8 mouse cellular contexts compared by ENCODE assay signal in genomic region chr7:45182199-45182601, GRCm38 (mm10). TPM values are rescaled to one million over a fixed set of nuclear protein-coding genes. Genes with fewer than 3 reads are reported as not detected.
DNase-seq lines count a peak whose midpoint lies in the region; ATAC-seq and TF ChIP-seq lines count a peak whose summit lies in the region.

No protein-coding gene starts in this region.

- TF ChIP-seq CTCF in G1E (IDR thresholded peaks at IDR 0.05; ENCODE audit: low read depth, low read length): no peak

- H3K4me1 ChIP-seq in G1E (ENCODE audit: insufficient read depth, low read depth, low read length): peaks cover 24% of the 10 kb centered on the region
- H3K4me1 ChIP-seq in forebrain, embryonic 14.5 days (ENCODE audit: control insufficient read depth, insufficient read depth, low read length): peaks cover 7% of the 10 kb centered on the region; the same call in 1 of the 2 replicates
- H3K4me1 ChIP-seq in neural tube, embryonic 15.5 days: peaks cover 20% of the 10 kb centered on the region

- H3K27ac ChIP-seq in forebrain, embryonic 14.5 days (ENCODE audit: low read depth, low read length): no peak overlapping the region
- H3K27ac ChIP-seq in neural tube, embryonic 15.5 days (replicated peaks): no peak overlapping the region

- peak overlapping the region; percentile 26; the same call in 1 of the 2 replicates for H3K9ac ChIP-seq in forebrain, embryonic 14.5 days (ENCODE audit: low read length)
- no peak overlapping the region for H3K9ac ChIP-seq in neural tube, embryonic 15.5 days (replicated peaks)

- H3K36me3 ChIP-seq in G1E (replicated peaks): no peaks in the 10 kb centered on the region
- no peaks in the 10 kb centered on the region for H3K36me3 ChIP-seq in forebrain, embryonic 14.5 days (ENCODE audit: control insufficient read depth, insufficient read depth, low read length)
- no peaks in the 10 kb centered on the region for H3K36me3 ChIP-seq in neural tube, embryonic 15.5 days

- H3K4me2 ChIP-seq in forebrain, embryonic 14.5 days (ENCODE audit: low read length): peak overlapping the region; percentile 50
- peak overlapping the region; percentile 68 for H3K4me2 ChIP-seq in neural tube, embryonic 15.5 days

- peak; percentile 99 for ATAC-seq in G1E (ENCODE audit: extremely low read depth, insufficient number of reproducible peaks, low FRiP score, poor library complexity, severe bottlenecking)
- ATAC-seq in forebrain, embryonic 14.5 days: peak; percentile 94
- ATAC-seq in neural tube, embryonic 15.5 days (ENCODE audit: low FRiP score): peak; percentile 86

- peaks cover 91% of the 10 kb centered on the region for H3K27me3 ChIP-seq in G1E (ENCODE audit: insufficient read depth, low read length)
- H3K27me3 ChIP-seq in forebrain, embryonic 14.5 days (replicated peaks; ENCODE audit: control insufficient read depth, insufficient read depth, low read length): peaks cover 75% of the 10 kb centered on the region
- H3K27me3 ChIP-seq in neural tube, embryonic 15.5 days (replicated peaks): peaks cover 95% of the 10 kb centered on the region

- H3K9me3 ChIP-seq in G1E (replicated peaks): no peaks in the 10 kb centered on the region
- H3K9me3 ChIP-seq in forebrain, embryonic 14.5 days (replicated peaks; ENCODE audit: control insufficient read depth, low read length): no peaks in the 10 kb centered on the region
- H3K9me3 ChIP-seq in neural tube, embryonic 15.5 days (replicated peaks): no peaks in the 10 kb centered on the region

- DNase-seq in G1E (ENCODE audit: low spot score): peak; percentile 99
- DNase-seq in cerebellum, adult 11-12 months: peak; percentile 91
- peak; percentile 93 for DNase-seq in forebrain, embryonic 14.5 days (ENCODE audit: low spot score)
- DNase-seq in heart, postnatal 14 days: peak; percentile 84 to 88
- peak; percentile 74 for DNase-seq in large intestine, adult 2 months (ENCODE audit: low read depth, low spot score)
- DNase-seq in lung, adult 18-20 months: peak; percentile 92 to 94
- DNase-seq in testis, postnatal 14 days (ENCODE audit: low spot score): peak; percentile 91

- WGBS in forebrain, embryonic 14.5 days: under 1% methylated on average over 34 of the region's 34 CpGs
- WGBS in large intestine, adult 2 months: under 1% methylated on average over 34 of the region's 34 CpGs
- WGBS in neural tube, embryonic 15.5 days: under 1% methylated on average over 34 of the region's 34 CpGs

- peak overlapping the region; percentile 69 for H3K4me3 ChIP-seq in G1E (ENCODE audit: low read depth, low read length)
- peak overlapping the region; percentile 19 for H3K4me3 ChIP-seq in forebrain, embryonic 14.5 days (ENCODE audit: low read depth, low read length)
- H3K4me3 ChIP-seq in neural tube, embryonic 15.5 days (replicated peaks): peak overlapping the region; percentile 38

- intact Hi-C loops in heart, postnatal 14 days (cut with DNase I): no loop called here

RNA-seq across cellular contexts. Expression of gene Pth2, which starts 1.4 kb away (rescaled TPM):
- total RNA-seq in G1E (2014; fragmentation: Nextera tagmentation) (not detected in 2 replicates), G1E (2017) (not detected in 2 replicates)
- polyA plus RNA-seq in G1E (2012): not detected in 2 replicates
- not detected in 2 replicates for polyA plus RNA-seq in forebrain, embryonic 14.5 days (2014; fragmentation: Nextera tagmentation; extraction: Ambion mirVana)
- total RNA-seq in heart, postnatal 14 days (2021): not detected
- not detected in 2 replicates for polyA plus RNA-seq in large intestine, adult 2 months (2012; rRNA removed)
- not detected in 2 replicates for polyA plus RNA-seq in neural tube, embryonic 15.5 days (2015; fragmentation: Nextera tagmentation; extraction: Ambion mirVana)

RNA-seq across cellular contexts. Expression of gene Gfy, which starts 2.8 kb away (rescaled TPM):
- total RNA-seq in G1E (2014; fragmentation: Nextera tagmentation): not detected in 2 replicates
- 0.05 and 0.06 TPM in 2 replicates for total RNA-seq in G1E (2017)
- not detected in 2 replicates for polyA plus RNA-seq in G1E (2012)
- polyA plus RNA-seq in forebrain, embryonic 14.5 days (2014; fragmentation: Nextera tagmentation; extraction: Ambion mirVana): not detected in 2 replicates
- total RNA-seq in heart, postnatal 14 days (2021): not detected
- not detected in 2 replicates for polyA plus RNA-seq in large intestine, adult 2 months (2012; rRNA removed)
- not detected in 2 replicates for polyA plus RNA-seq in neural tube, embryonic 15.5 days (2015; fragmentation: Nextera tagmentation; extraction: Ambion mirVana)

RNA-seq across cellular contexts. Expression of gene Slc17a7, which starts 18.5 kb away (rescaled TPM):
- total RNA-seq in G1E (2014; fragmentation: Nextera tagmentation) (not detected in 2 replicates), G1E (2017) (0.06 and 0.11 TPM in 2 replicates)
- polyA plus RNA-seq in G1E (2012): 0.02 and 0.08 TPM in 2 replicates
- 14.6 and 15.9 TPM in 2 replicates for polyA plus RNA-seq in forebrain, embryonic 14.5 days (2014; fragmentation: Nextera tagmentation; extraction: Ambion mirVana)
- total RNA-seq in heart, postnatal 14 days (2021): 10 to 100 TPM in 1 of 2 experiments, 1 to 10 TPM in 1; 8.1 to 11.5 TPM
- polyA plus RNA-seq in large intestine, adult 2 months (2012; rRNA removed): 0.07 and 0.11 TPM in 2 replicates
- polyA plus RNA-seq in neural tube, embryonic 15.5 days (2015; fragmentation: Nextera tagmentation; extraction: Ambion mirVana): 0.37 and 0.55 TPM in 2 replicates

RNA-seq across cellular contexts. Expression of gene Ccdc155, which starts 22.5 kb away (rescaled TPM):
- total RNA-seq in G1E (2014; fragmentation: Nextera tagmentation) (not detected in 2 replicates), G1E (2017) (not detected in 2 replicates)
- polyA plus RNA-seq in G1E (2012): not detected in 2 replicates
- 0.43 and 0.52 TPM in 2 replicates for polyA plus RNA-seq in forebrain, embryonic 14.5 days (2014; fragmentation: Nextera tagmentation; extraction: Ambion mirVana)
- total RNA-seq in heart, postnatal 14 days (2021): not detected
- 0.09 TPM in 1 of 2 replicates, not detected in the other for polyA plus RNA-seq in large intestine, adult 2 months (2012; rRNA removed)
- polyA plus RNA-seq in neural tube, embryonic 15.5 days (2015; fragmentation: Nextera tagmentation; extraction: Ambion mirVana): 0.36 and 0.60 TPM in 2 replicates

RNA-seq across cellular contexts. Expression of gene Aldh16a1, which starts 27.8 kb away (rescaled TPM):
- total RNA-seq in G1E (2014; fragmentation: Nextera tagmentation) (19.6 and 26.3 TPM in 2 replicates), G1E (2017) (33.8 and 34.7 TPM in 2 replicates)
- 110 and 133 TPM in 2 replicates for polyA plus RNA-seq in G1E (2012)
- 24.4 and 26.8 TPM in 2 replicates for polyA plus RNA-seq in forebrain, embryonic 14.5 days (2014; fragmentation: Nextera tagmentation; extraction: Ambion mirVana)
- 10 to 100 TPM; 20.3 to 27.3 TPM for total RNA-seq in heart, postnatal 14 days (2021)
- polyA plus RNA-seq in large intestine, adult 2 months (2012; rRNA removed): 152 and 159 TPM in 2 replicates
- polyA plus RNA-seq in neural tube, embryonic 15.5 days (2015; fragmentation: Nextera tagmentation; extraction: Ambion mirVana): 19.5 and 26.8 TPM in 2 replicates

Comparison
In these comparisons a context has a peak if more than half of its experiments do, and no peak if none do; other contexts are left out.
1. H3K4me3 ChIP-seq: peak in every context shown above with its lines; median percentile 69 in G1E; 38 in neural tube, embryonic 15.5 days; 19 in forebrain, embryonic 14.5 days.
2. RNA of gene Slc17a7, which starts 18.5 kb away (polyA plus RNA-seq): 14.6 to 15.9 TPM in forebrain, embryonic 14.5 days; 0.37 to 0.55 TPM in neural tube, embryonic 15.5 days, 0.07 to 0.11 TPM in large intestine, adult 2 months and 0.02 to 0.08 TPM in G1E; every median in the first group is over 10 times any median in the second.
3. Peak in every context shown above with its lines, with median percentiles within 50 percentile points of each other: ATAC-seq and DNase-seq.